Mouse (Mus musculus) ES-E14 (cell line): ENCODE results near the gene Rp9.
"Not testable (repeated sequence)": the region's sequence is repeated elsewhere in the genome, so short reads cannot be mapped to it uniquely, and the experiment has no call there.

Experiments used
- CHD2 ChIP-seq: IDR thresholded peaks from 2 replicates; pipeline ENCODE4 v1.6.1; 2014; ENCODE audit warnings: mild to moderate bottlenecking, low read depth, low read length, inconsistent platforms
- HCFC1 ChIP-seq: IDR thresholded peaks from 2 replicates; pipeline ENCODE4 v1.6.1; 2012; ENCODE audit warnings: low read length, inconsistent platforms, borderline replicate concordance; ENCODE audit not compliant: insufficient read depth
- MAFK ChIP-seq: IDR thresholded peaks from 2 replicates; pipeline ENCODE4 v1.6.1; 2014; ENCODE audit warnings: mild to moderate bottlenecking, low read depth, low read length, inconsistent platforms; ENCODE audit not compliant: insufficient read depth

DNA sequence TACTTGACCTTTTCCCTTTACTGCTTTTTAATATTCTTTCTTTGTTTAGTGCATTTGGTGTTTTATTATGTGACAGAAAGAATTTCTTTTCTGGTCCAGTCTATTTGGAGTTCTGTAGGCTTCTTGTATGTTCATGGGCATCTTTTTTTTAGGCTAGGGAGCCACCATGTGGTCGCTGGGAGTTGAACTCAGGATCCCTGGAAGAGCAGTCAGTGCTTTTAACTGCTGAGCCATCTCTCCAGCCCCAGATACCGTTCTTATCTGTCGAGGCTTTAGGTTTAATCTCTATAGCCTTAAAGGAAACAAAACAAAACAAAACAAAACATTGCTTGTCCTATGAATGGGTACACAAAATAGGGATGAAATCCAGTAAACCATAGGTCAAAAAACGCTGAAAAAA is 61.2 kb downstream of the Rp9 start:
- not testable (repeated sequence) for TF ChIP-seq MAFK, CHD2, HCFC1
